Mouse (Mus musculus) C2C12 (cell line): ENCODE measurements at regions not wholly inside any gene's neighbourhood (a gene's known extent, or its start where the extent isn't known, plus 50 kb on each side); places are given as distances from the start of the nearest gene placed in this dataset.
"Not testable (repeated sequence)": the region's sequence is repeated elsewhere in the genome, so short reads cannot be mapped to it uniquely, and the experiment has no call there.

Experiments
- H3K27me3 ChIP-seq: one replicate; pipeline ENCODE4 v1.6.1; 2011; ENCODE audit not compliant: control insufficient read depth, insufficient read depth, insufficient read length
- H3K36me3 ChIP-seq: one replicate; pipeline ENCODE4 v1.6.1; 2011; ENCODE audit not compliant: control insufficient read depth, insufficient read depth
- H3K4me3 ChIP-seq: one replicate; pipeline ENCODE4 v1.5.1; 2011; ENCODE audit warnings: mild to moderate bottlenecking, control low read depth; ENCODE audit not compliant: poor library complexity, insufficient read depth, severe bottlenecking
- H3K79me2 ChIP-seq: one replicate; pipeline ENCODE4 v1.6.1; 2011; ENCODE audit not compliant: control insufficient read depth, insufficient read depth
- H3K79me3 ChIP-seq: one replicate; pipeline ENCODE4 v1.6.1; 2011; ENCODE audit warnings: low read depth, control low read depth
- H3ac ChIP-seq: one replicate; pipeline ENCODE3; 2011; ENCODE audit warnings: low read depth; ENCODE audit not compliant: control insufficient read depth, insufficient read length
- CEBPB ChIP-seq: IDR thresholded peaks from one replicate; pipeline ENCODE4 v1.6.1; 2011; ENCODE audit warnings: low read depth, mild to moderate bottlenecking, control low read depth, moderate library complexity
- CTCF ChIP-seq: IDR thresholded peaks from one replicate; pipeline ENCODE4 v1.5.1; 2011; ENCODE audit not compliant: control insufficient read depth, insufficient read depth, insufficient read length
- FOSL1 ChIP-seq: IDR thresholded peaks from one replicate; pipeline ENCODE4 v1.8.0; 2011; ENCODE audit warnings: mild to moderate bottlenecking, low read length; ENCODE audit not compliant: poor library complexity, insufficient read depth, severe bottlenecking
- MAX ChIP-seq: IDR thresholded peaks from one replicate; pipeline ENCODE4 v1.6.1; 2011; ENCODE audit warnings: mild to moderate bottlenecking, control low read depth
- MYOD1 ChIP-seq: IDR thresholded peaks from one replicate; pipeline ENCODE4 v1.6.1; 2011; ENCODE audit warnings: low read depth; ENCODE audit not compliant: control insufficient read depth, insufficient read length
- MYOG ChIP-seq: IDR thresholded peaks from one replicate; pipeline ENCODE4 v1.6.1; 2011; ENCODE audit not compliant: control insufficient read depth, insufficient read length; ENCODE audit errors: extremely low read depth
- USF1 ChIP-seq: IDR thresholded peaks from one replicate; pipeline ENCODE4 v1.6.1; 2011; ENCODE audit warnings: low read depth, mild to moderate bottlenecking, control low read depth, moderate library complexity

DNA sequence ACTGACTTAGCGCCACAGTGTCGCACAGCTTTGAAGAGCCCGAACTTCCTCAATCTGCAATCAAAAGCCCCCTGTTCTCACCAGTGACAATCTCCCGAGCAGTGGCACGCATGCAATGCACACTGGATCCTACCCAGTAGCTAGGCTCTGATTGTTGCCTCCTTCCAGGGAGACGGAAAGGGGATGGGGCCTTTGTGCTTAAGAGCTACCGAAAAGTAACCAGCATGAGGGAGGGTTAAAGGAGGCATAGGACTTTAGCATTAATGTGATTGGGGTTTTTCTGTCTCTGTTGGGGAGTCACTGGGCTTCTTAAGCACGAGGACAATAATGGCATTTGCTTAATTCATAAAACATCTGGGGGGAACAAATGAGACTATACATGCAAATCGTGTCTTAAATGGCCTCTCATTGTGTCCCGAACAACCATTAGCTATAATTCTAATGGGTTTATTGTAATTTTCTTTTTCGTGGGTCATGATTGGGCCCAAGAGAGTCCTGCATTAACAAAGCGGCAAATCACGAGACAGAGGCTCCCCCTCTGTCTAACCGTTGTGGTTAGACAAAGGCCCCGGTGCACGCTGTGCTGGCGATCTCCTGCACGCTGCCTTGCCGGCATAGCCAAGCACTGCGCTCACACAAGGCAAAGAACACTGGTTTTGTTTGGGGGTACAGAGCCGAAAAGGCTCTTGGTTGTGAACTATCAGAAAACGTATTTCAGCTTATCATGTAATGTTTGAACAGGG, 223.2 kb downstream of the Dact1 start:
- Histone ChIP-seq H3K4me3 (no peak overlapping the region), H3K79me3 (no peaks in the 10 kb centered on the region), H3K27me3 (no peaks in the 10 kb centered on the region), H3ac (no peak overlapping the region), H3K79me2 (no peaks in the 10 kb centered on the region), H3K36me3 (no peaks in the 10 kb centered on the region)
- TF ChIP-seq CEBPB (no peak), MAX (no peak), USF1 (no peak), CTCF (no peak), FOSL1 (no peak), MYOG (no peak), MYOD1 (no peak)

DNA sequence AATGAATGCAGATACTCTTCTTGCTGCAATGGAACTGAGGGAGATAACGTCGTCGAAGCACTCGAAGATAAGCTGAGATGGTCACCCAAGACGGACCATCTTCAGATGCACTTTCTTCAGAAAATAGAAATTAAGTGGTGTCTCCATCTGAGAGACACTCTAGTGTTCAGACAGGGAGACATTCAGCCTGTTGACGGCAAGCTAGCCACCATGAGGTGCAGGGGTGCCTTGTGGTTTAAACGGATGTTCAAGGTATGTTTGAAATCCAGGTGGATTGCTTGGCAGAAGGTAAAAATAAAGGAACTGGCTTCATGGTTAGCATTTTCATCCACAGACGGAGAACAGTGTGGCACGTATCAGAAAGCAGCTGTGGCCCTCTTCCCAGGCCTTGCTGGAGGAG, 224.0 kb downstream of the Dact1 start:
- no peaks in the 10 kb centered on the region for H3K36me3 ChIP-seq
- H3K79me2 ChIP-seq: no peaks in the 10 kb centered on the region
- no peaks in the 10 kb centered on the region for H3K79me3 ChIP-seq
- H3K4me3 ChIP-seq: no peak overlapping the region
- H3K27me3 ChIP-seq: no peaks in the 10 kb centered on the region
- TF ChIP-seq USF1 (no peak), MAX (no peak), FOSL1 (no peak), CTCF (no peak), MYOD1 (no peak), CEBPB (no peak), MYOG (no peak)
- no peak overlapping the region for H3ac ChIP-seq

DNA sequence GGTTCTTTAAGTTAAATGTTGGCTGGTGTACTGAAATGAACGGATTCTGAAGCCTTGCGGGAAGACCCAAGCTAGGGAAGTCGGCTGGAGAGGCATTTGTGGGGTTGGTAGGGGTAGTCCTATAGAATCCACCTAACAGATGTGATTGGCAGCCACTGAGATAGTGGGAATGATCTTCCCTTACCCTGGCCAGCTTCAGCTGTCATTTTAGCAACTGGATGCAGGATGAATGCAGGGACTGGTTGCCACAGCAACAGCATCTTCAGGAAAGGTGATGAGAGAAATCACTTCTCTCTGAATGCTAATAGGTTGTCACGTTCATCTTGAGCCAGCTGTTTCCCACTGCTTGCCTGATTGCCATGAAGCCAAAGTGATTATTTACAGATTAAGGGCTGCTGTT, 224.5 kb downstream of the Dact1 start:
- Histone ChIP-seq H3K4me3 (no peak overlapping the region), H3K36me3 (no peaks in the 10 kb centered on the region), H3K27me3 (no peaks in the 10 kb centered on the region), H3K79me2 (no peaks in the 10 kb centered on the region), H3K79me3 (no peaks in the 10 kb centered on the region), H3ac (no peak overlapping the region)
- TF ChIP-seq MYOD1: no peak
- TF ChIP-seq FOSL1: no peak

DNA sequence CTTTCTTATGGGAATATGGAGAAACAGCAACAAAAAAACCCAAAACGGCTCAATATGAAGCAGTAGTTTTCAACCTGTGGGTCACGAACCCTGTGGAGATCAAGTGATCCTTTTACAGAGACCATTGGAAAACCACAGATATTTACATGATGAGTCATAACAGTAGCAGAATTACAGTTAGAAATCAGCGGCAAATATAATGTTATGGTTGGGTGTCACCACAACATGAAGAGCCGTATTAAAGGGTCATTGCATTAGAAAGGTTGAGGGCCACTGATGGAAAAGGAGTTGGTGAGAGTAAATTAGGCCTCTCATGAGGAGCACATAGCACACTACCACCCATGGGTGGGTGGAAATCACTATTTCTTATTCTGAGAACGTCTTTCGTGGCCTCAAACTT, 225.6 kb downstream of the Dact1 start:
- H3K36me3 ChIP-seq: no peaks in the 10 kb centered on the region
- H3K4me3 ChIP-seq: no peak overlapping the region
- H3K79me3 ChIP-seq: no peaks in the 10 kb centered on the region
- no peaks in the 10 kb centered on the region for H3K27me3 ChIP-seq
- no peaks in the 10 kb centered on the region for H3K79me2 ChIP-seq
- TF ChIP-seq CTCF (no peak), MAX (no peak), MYOG (no peak), FOSL1 (no peak), MYOD1 (no peak), USF1 (no peak), CEBPB (no peak)
- H3ac ChIP-seq: no peak overlapping the region

DNA sequence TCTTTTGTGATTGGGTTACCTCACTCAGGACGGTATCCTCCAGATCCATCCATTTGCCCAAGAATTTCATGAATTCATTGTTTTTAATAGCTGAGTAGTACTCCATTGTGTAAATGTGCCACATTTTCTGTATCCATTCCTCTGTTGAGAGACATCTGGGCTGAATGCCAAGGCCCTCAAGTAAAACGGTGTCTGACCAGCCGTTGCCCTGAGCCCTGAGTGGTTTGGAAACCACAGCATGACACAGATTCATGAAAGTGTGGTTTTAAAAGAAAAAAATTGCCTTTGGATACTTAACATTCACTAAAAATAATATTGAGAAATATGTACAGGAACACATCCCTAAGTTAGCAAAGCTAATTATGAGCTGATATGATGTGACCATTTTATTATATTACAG, 226.1 kb downstream of the Dact1 start:
- not testable (repeated sequence) for H3ac ChIP-seq, H3K4me3 ChIP-seq, H3K79me3 ChIP-seq, H3K79me2 ChIP-seq, H3K36me3 ChIP-seq, H3K27me3 ChIP-seq

DNA sequence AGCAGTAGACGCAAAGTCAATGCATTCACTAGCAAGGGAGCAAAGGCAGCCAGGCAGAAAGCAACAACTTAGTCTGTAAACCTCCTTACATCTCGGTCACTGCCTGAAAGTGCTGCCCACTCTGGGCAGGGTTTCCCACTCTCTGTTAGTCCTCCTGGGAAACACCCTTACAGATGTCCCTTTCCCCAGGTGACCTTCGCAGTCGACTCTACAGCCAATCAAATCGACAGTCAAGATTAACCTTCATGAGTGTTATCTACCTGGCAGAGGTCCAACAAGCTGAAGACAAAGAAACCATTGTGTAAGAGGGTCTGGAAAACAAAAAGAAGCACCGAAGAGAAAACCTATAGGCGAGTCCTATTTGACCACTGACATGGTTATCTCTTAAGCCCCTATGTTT, 229.0 kb downstream of the Dact1 start:
- no peaks in the 10 kb centered on the region for H3K79me2 ChIP-seq
- H3K79me3 ChIP-seq: no peaks in the 10 kb centered on the region
- H3K36me3 ChIP-seq: no peaks in the 10 kb centered on the region
- TF ChIP-seq FOSL1 (no peak), USF1 (no peak), MAX (no peak), CEBPB (no peak), MYOG (no peak)
- no peak overlapping the region for H3K4me3 ChIP-seq
- H3ac ChIP-seq: no peak overlapping the region
- H3K27me3 ChIP-seq: no peaks in the 10 kb centered on the region
